Mouse (Mus musculus): ENCODE results near the gene Hrk.

The Hrk gene

GRCm38 (mm10) chr5:118223142-118223757 lies 58.8 kb downstream of the Hrk start:
- no peak for DNase-seq (ENCODE audit: low read depth, low spot score)

GRCm38 (mm10) chr5:118230071-118230611 lies 65.7 kb downstream of the Hrk start:
- peak; percentile 34 for DNase-seq (ENCODE audit: low read depth, low spot score)

- DNase-seq (ENCODE audit: low read depth, low spot score): no peak
Observed at GRCm38 (mm10) chr5:118236891-118237290, 72.4 kb downstream of the Hrk start.

All from telencephalon, adult 2 months (tissue).